Mouse (Mus musculus): ENCODE data around the gene Gm15517.

Gm15517 gene

GRCm38 (mm10) chr7:44309475-44310284, 48.4 kb downstream of the Gm15517 start, which contains the start of gene Shank1:
Gene Shank1, plus strand, starts transcription at chr7:44310253.
- no peak for DNase-seq (ENCODE audit: low spot score in 2 of 2)

GRCm38 (mm10) chr7:44310285-44310877, 49.1 kb downstream of the Gm15517 start:
- DNase-seq (ENCODE audit: low spot score in 2 of 2) = peak; percentile 14 to 22

- peak; percentile 52 to 66 for DNase-seq (ENCODE audit: low spot score in 2 of 2)
Measured at GRCm38 (mm10) chr7:44310878-44311712, 49.8 kb downstream of the Gm15517 start.

Measured in spleen, postnatal 36 days (tissue).